Mouse (Mus musculus) lung, embryonic 15.5 days (tissue): ENCODE measurements around the gene Fam49a. TPM values are rescaled to one million over a fixed set of nuclear protein-coding genes. Genes with fewer than 3 reads are reported as not detected.

Source experiments
- ATAC-seq: fragments of 200-750 bp; cut with Nextera tagmentation; 2 replicates; pipeline ENCODE4 v1.8.0; 2017; ENCODE audit warnings: moderate number of reproducible peaks, borderline replicate concordance; ENCODE audit not compliant: low FRiP score, low TSS enrichment; ENCODE audit errors: extremely low read depth
- H3K27ac ChIP-seq: fragments of 300-500 bp; sonication (generic); 2 replicates; pipeline ENCODE4 v1.5.1; 2015; ENCODE audit warnings: moderate library complexity, mild to moderate bottlenecking, inconsistent platforms
- H3K27me3 ChIP-seq: fragments of 300-500 bp; sonication (generic); 2 replicates; pipeline ENCODE4 v1.6.1; 2015; ENCODE audit warnings: inconsistent platforms
- H3K36me3 ChIP-seq: fragments of 300-500 bp; sonication (generic); 2 replicates; pipeline ENCODE4 v1.6.1; 2015; ENCODE audit warnings: inconsistent platforms
- H3K4me1 ChIP-seq: fragments of 300-500 bp; sonication (generic); 2 replicates; pipeline ENCODE4 v1.6.1; 2015; ENCODE audit warnings: inconsistent platforms
- H3K4me2 ChIP-seq: fragments of 300-500 bp; sonication (generic); 2 replicates; pipeline ENCODE4 v1.6.1; 2015; ENCODE audit warnings: inconsistent platforms, mild to moderate bottlenecking, moderate library complexity
- H3K4me3 ChIP-seq: fragments of 300-500 bp; sonication (generic); 2 replicates; pipeline ENCODE4 v1.5.1; 2015; ENCODE audit warnings: mild to moderate bottlenecking, inconsistent platforms
- H3K9ac ChIP-seq: fragments of 300-500 bp; sonication (generic); 2 replicates; pipeline ENCODE4 v1.6.1; 2015; ENCODE audit warnings: inconsistent platforms
- H3K9me3 ChIP-seq: fragments of 300-500 bp; sonication (generic); 2 replicates; pipeline ENCODE4 v1.6.1; 2016; ENCODE audit warnings: inconsistent platforms
- WGBS: fragments of 180-500 bp; shearing (Covaris S2); methylation state at CpG from one replicate; pipeline ENCODE4 v1.1.7; 2015; 5-methylcytosine and 5-hydroxymethylcytosine counted together
- polyA plus RNA-seq: library from polyadenylated mRNA; unstranded; fragments of >200 nt; fragmentation: Nextera tagmentation; extraction: Ambion mirVana; gene quantifications from 2 replicates; pipeline ENCODE4 v1.2.1, GENCODE M21; 2015

Gene Fam49a
- polyA plus RNA-seq, 1 experiment from 2014 or later = 14.4 TPM

GRCm38 (mm10) chr12:12379056-12379455 is 117.1 kb downstream of the Fam49a start:
- Histone ChIP-seq H3K27me3 (no peaks in the 10 kb centered on the region), H3K4me3 (no peak overlapping the region), H3K4me1 (no peaks in the 10 kb centered on the region), H3K9me3 (no peaks in the 10 kb centered on the region), H3K9ac (no peak overlapping the region), H3K36me3 (no peaks in the 10 kb centered on the region), H3K27ac (no peak overlapping the region), H3K4me2 (no peak overlapping the region)
- 45% methylated on average over 2 of the region's 2 CpGs for WGBS
- ATAC-seq = no peak

- no peaks in the 10 kb centered on the region for H3K36me3 ChIP-seq
- WGBS = 87% methylated on average over 1 of the region's 1 CpGs
- H3K4me1 ChIP-seq = no peaks in the 10 kb centered on the region
- ATAC-seq = no peak
- H3K9me3 ChIP-seq = no peaks in the 10 kb centered on the region
- H3K27me3 ChIP-seq = no peaks in the 10 kb centered on the region
- H3K9ac ChIP-seq = no peak overlapping the region
- H3K27ac ChIP-seq = no peak overlapping the region
- H3K4me2 ChIP-seq = no peak overlapping the region
- H3K4me3 ChIP-seq = no peak overlapping the region
Observed at GRCm38 (mm10) chr12:12389271-12389670, 127.3 kb downstream of the Fam49a start.

- no peaks in the 10 kb centered on the region for H3K36me3 ChIP-seq
- ATAC-seq = no peak
- no peak overlapping the region for H3K9ac ChIP-seq
- H3K4me1 ChIP-seq = 0 out of 2 replicates have a peak, but pooled peaks cover 4% of the 10 kb centered on the region
- H3K4me2 ChIP-seq = no peak overlapping the region
- no peak overlapping the region for H3K27ac ChIP-seq
- no peak overlapping the region for H3K4me3 ChIP-seq
- H3K9me3 ChIP-seq = no peaks in the 10 kb centered on the region
- WGBS = 5% methylated on average over 6 of the region's 6 CpGs
- no peaks in the 10 kb centered on the region for H3K27me3 ChIP-seq
Observed at GRCm38 (mm10) chr12:12396224-12396623, 134.3 kb downstream of the Fam49a start.

- no peak overlapping the region for H3K9ac ChIP-seq
- peak overlapping the region; percentile 26 for H3K4me3 ChIP-seq
- peak overlapping the region; percentile 53 for H3K4me2 ChIP-seq
- 0 out of 2 replicates have a peak, but pooled peaks have one; percentile 19 for ATAC-seq
- peaks cover 23% of the 10 kb centered on the region for H3K4me1 ChIP-seq
- H3K27ac ChIP-seq = peak overlapping the region; percentile 68
- 29% methylated on average over 9 of the region's 9 CpGs for WGBS
- H3K36me3 ChIP-seq = no peaks in the 10 kb centered on the region
- H3K27me3 ChIP-seq = no peaks in the 10 kb centered on the region
- no peaks in the 10 kb centered on the region for H3K9me3 ChIP-seq
Observed at GRCm38 (mm10) chr12:12401051-12401465, 139.1 kb downstream of the Fam49a start.

GRCm38 (mm10) chr12:12401504-12401903 is 139.6 kb downstream of the Fam49a start:
- peak overlapping the region; percentile 68 for H3K27ac ChIP-seq
- peak; percentile 27; the same call in 1 of the 2 replicates for ATAC-seq
- H3K9ac ChIP-seq = no peak overlapping the region
- WGBS = 11% methylated on average over 15 of the region's 15 CpGs
- H3K9me3 ChIP-seq = no peaks in the 10 kb centered on the region
- H3K27me3 ChIP-seq = no peaks in the 10 kb centered on the region
- H3K4me3 ChIP-seq = peak overlapping the region; percentile 26
- peaks cover 23% of the 10 kb centered on the region for H3K4me1 ChIP-seq
- no peaks in the 10 kb centered on the region for H3K36me3 ChIP-seq
- H3K4me2 ChIP-seq = peak overlapping the region; percentile 53

GRCm38 (mm10) chr12:12405491-12406110 is 143.7 kb downstream of the Fam49a start:
- H3K27me3 ChIP-seq = no peaks in the 10 kb centered on the region
- H3K4me2 ChIP-seq = peak overlapping the region; percentile 33
- peaks cover 23% of the 10 kb centered on the region for H3K4me1 ChIP-seq
- H3K9ac ChIP-seq = no peak overlapping the region
- peak; percentile 48; the same call in 1 of the 2 replicates for ATAC-seq
- H3K27ac ChIP-seq = no peak overlapping the region
- H3K9me3 ChIP-seq = no peaks in the 10 kb centered on the region
- no peak overlapping the region for H3K4me3 ChIP-seq
- 36% methylated on average over 10 of the region's 10 CpGs for WGBS
- H3K36me3 ChIP-seq = no peaks in the 10 kb centered on the region

GRCm38 (mm10) chr12:12409044-12409443 is 147.1 kb downstream of the Fam49a start:
- Histone ChIP-seq H3K4me2 (no peak overlapping the region), H3K4me1 (peaks cover 7% of the 10 kb centered on the region), H3K27ac (no peak overlapping the region), H3K27me3 (no peaks in the 10 kb centered on the region), H3K9me3 (no peaks in the 10 kb centered on the region), H3K36me3 (no peaks in the 10 kb centered on the region), H3K4me3 (no peak overlapping the region), H3K9ac (no peak overlapping the region)
- WGBS = 48% methylated on average over 5 of the region's 5 CpGs
- no peak for ATAC-seq

GRCm38 (mm10) chr12:12412674-12413073 is 150.7 kb downstream of the Fam49a start:
- Histone ChIP-seq H3K27ac (no peak overlapping the region), H3K9ac (no peak overlapping the region), H3K4me1 (no peaks in the 10 kb centered on the region), H3K27me3 (no peaks in the 10 kb centered on the region), H3K36me3 (no peaks in the 10 kb centered on the region), H3K9me3 (no peaks in the 10 kb centered on the region), H3K4me2 (no peak overlapping the region), H3K4me3 (no peak overlapping the region)
- 38% methylated on average over 5 of the region's 5 CpGs for WGBS
- ATAC-seq = peak; percentile 42; the same call in 1 of the 2 replicates

- 2% methylated on average over 2 of the region's 2 CpGs for WGBS
- no peaks in the 10 kb centered on the region for H3K36me3 ChIP-seq
- 0 out of 2 replicates have a peak overlapping the region, but pooled peaks have one; percentile 69 for H3K4me2 ChIP-seq
- peaks cover 15% of the 10 kb centered on the region; the same call in 1 of the 2 replicates for H3K4me1 ChIP-seq
- no peak overlapping the region for H3K27ac ChIP-seq
- H3K27me3 ChIP-seq = no peaks in the 10 kb centered on the region
- no peak for ATAC-seq
- no peaks in the 10 kb centered on the region for H3K9me3 ChIP-seq
- no peak overlapping the region for H3K4me3 ChIP-seq
- H3K9ac ChIP-seq = no peak overlapping the region
Observed at GRCm38 (mm10) chr12:12420423-12420822, 158.5 kb downstream of the Fam49a start.

GRCm38 (mm10) chr12:12420841-12421579 is 159.1 kb downstream of the Fam49a start:
- 11% methylated on average over 25 of the region's 25 CpGs for WGBS
- Histone ChIP-seq H3K4me1 (peaks cover 15% of the 10 kb centered on the region; the same call in 1 of the 2 replicates), H3K27ac (no peak overlapping the region), H3K9me3 (no peaks in the 10 kb centered on the region), H3K4me3 (peak overlapping the region; percentile 43), H3K4me2 (peak overlapping the region; percentile 69), H3K9ac (peak overlapping the region; percentile 50), H3K27me3 (no peaks in the 10 kb centered on the region), H3K36me3 (no peaks in the 10 kb centered on the region)
- ATAC-seq = peak; percentile 95

GRCm38 (mm10) chr12:12421580-12421878 is 159.6 kb downstream of the Fam49a start:
- 89% methylated on average over 8 of the region's 8 CpGs for WGBS

GRCm38 (mm10) chr12:12425188-12425587 is 163.2 kb downstream of the Fam49a start:
- Histone ChIP-seq H3K4me2 (no peak overlapping the region), H3K27ac (no peak overlapping the region), H3K9me3 (no peaks in the 10 kb centered on the region), H3K27me3 (no peaks in the 10 kb centered on the region), H3K36me3 (no peaks in the 10 kb centered on the region), H3K4me3 (no peak overlapping the region), H3K4me1 (peaks cover 15% of the 10 kb centered on the region; the same call in 1 of the 2 replicates), H3K9ac (no peak overlapping the region)
- ATAC-seq = no peak
- WGBS = 79% methylated on average over 5 of the region's 5 CpGs

More at GRCm38 (mm10) chr12:12421580-12421878, 159.6 kb downstream of the Fam49a start:
- no peak for ATAC-seq
- H3K4me1 ChIP-seq = peaks cover 15% of the 10 kb centered on the region; the same call in 1 of the 2 replicates
- H3K4me3 ChIP-seq = no peak overlapping the region
- H3K36me3 ChIP-seq = no peaks in the 10 kb centered on the region
- H3K27me3 ChIP-seq = no peaks in the 10 kb centered on the region
- H3K9me3 ChIP-seq = no peaks in the 10 kb centered on the region
- H3K27ac ChIP-seq = no peak overlapping the region
- no peak overlapping the region for H3K9ac ChIP-seq
- no peak overlapping the region for H3K4me2 ChIP-seq
